Mouse (Mus musculus): ENCODE measurements around the gene Spg20. TPM values are rescaled to one million over a fixed set of nuclear protein-coding genes. Genes with fewer than 3 reads are reported as not detected.

Spg20 gene
- total and polyA plus RNA-seq, 3 experiments = 18.5 to 23.3 TPM; not detected in 1

DNA sequence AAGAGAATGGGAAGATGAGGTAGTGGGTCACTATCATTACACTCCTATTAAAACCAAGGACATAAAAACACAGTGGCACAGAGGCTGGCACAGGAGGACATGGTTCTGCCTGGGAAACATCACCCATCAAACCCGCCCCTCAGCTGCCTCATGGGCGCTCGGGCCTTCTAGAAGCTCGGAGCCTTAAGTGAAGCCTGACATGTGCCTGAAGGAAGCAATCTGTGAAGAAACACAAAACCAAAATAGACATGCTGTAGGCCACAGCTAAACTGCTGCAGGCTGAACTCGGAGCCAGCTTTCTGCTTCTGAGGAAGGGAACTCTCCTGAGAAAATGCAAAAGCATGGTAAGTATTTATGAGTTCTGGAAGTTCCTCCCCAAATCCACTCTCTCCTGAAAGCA is 25.0 kb upstream of the Spg20 start:
- no peak for DNase-seq (ENCODE audit: low read depth, low spot score)
- no peak overlapping the region for H3K27ac ChIP-seq (ENCODE audit: control insufficient read depth, low read depth, low read length)
- no peak overlapping the region; the same call in 1 of the 2 replicates for H3K9ac ChIP-seq (ENCODE audit: control insufficient read depth, low read depth, low read length, poor library complexity, severe bottlenecking)
- no peaks in the 10 kb centered on the region for H3K79me2 ChIP-seq (ENCODE audit: control insufficient read depth, insufficient read depth, low read length, poor library complexity)
- H3K36me3 ChIP-seq (ENCODE audit: control insufficient read depth in 1 of 2, insufficient read depth in 2 of 2, low read length in 2 of 2) = 0 out of 4 replicates have a peak, but pooled peaks cover 0 to 2% of the 10 kb centered on the region in 2 experiments
- H3K9me3 ChIP-seq (replicated peaks; ENCODE audit: insufficient read depth, low read length) = no peaks in the 10 kb centered on the region
- no peak overlapping the region for H3K4me3 ChIP-seq (ENCODE audit: control insufficient read depth in 1 of 2, insufficient read depth in 1 of 2, low read depth in 2 of 2, low read length in 2 of 2)
- peaks cover 6% of the 10 kb centered on the region in 2 experiments; a peak in 2 of 4 replicates for H3K4me1 ChIP-seq (ENCODE audit: control insufficient read depth in 1 of 2, insufficient read depth in 2 of 2, low read length in 2 of 2)
- TF ChIP-seq ZMIZ1 (IDR thresholded peaks at IDR 0.05; ENCODE audit: low read depth, low read length) = no peak
- no peaks in the 10 kb centered on the region; a peak in 2 of 4 replicates for H3K27me3 ChIP-seq (ENCODE audit: control insufficient read depth in 1 of 2, insufficient read depth in 2 of 2, low read length in 2 of 2)

DNA sequence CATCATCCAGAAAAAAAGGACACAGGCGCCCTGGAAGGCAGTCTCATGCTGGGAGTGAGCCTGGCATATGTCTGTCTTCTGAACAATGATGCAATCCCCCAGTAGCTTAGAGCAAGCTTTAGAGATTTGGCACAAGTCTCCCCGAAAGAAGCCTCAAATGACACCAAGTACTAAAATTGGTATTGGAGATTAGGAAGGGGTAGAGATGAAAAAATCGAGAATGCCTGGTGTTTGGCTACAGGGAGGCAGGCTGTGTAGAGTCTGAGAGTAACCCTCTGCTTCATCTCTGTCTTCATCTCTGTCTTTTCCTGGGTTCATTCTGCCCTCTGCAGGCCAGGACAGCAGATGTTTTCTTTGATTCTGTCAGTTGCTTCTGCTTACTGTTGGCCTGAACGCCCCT is 24.5 kb upstream of the Spg20 start:
- TF ChIP-seq ZC3H11A (IDR thresholded peaks at IDR 0.05; ENCODE audit: low read depth, low read length) = 0 out of 2 replicates have a peak, but pooled peaks have one; percentile 7
- TF ChIP-seq CTCF (IDR thresholded peaks at IDR 0.05 in 2 of 3, conservative IDR thresholded peaks at IDR 0.05 in 1 of 3; ENCODE audit: control insufficient read depth in 1 of 3, insufficient read depth in 1 of 3, low read depth in 2 of 3, low read length in 3 of 3, poor library complexity in 1 of 3, severe bottlenecking in 1 of 3) = peak in 2 of 3 experiments; percentile 19 to 53; a peak in 2 of 6 replicates
- TF ChIP-seq SMC3 (IDR thresholded peaks at IDR 0.05; ENCODE audit: low read depth, low read length) = peak; percentile 40
- no peak for TF ChIP-seq ZKSCAN1 (IDR thresholded peaks at IDR 0.05; ENCODE audit: low read depth, low read length)
- no peak for TF ChIP-seq E2F4 (IDR thresholded peaks at IDR 0.05; ENCODE audit: borderline replicate concordance, low read depth, low read length)
- no peak for TF ChIP-seq CHD2 (IDR thresholded peaks at IDR 0.05; ENCODE audit: low read length)
- no peak for TF ChIP-seq ZMIZ1 (IDR thresholded peaks at IDR 0.05; ENCODE audit: low read depth, low read length)
- no peak for TF ChIP-seq ELF1 (IDR thresholded peaks at IDR 0.05; ENCODE audit: low read depth, low read length)
- TF ChIP-seq BHLHE40 (IDR thresholded peaks at IDR 0.05; ENCODE audit: borderline replicate concordance, low read depth, low read length) = no peak
- TF ChIP-seq KAT2A (conservative IDR thresholded peaks at IDR 0.05; ENCODE audit: low read depth, low read length) = 0 out of 2 replicates have a peak, but pooled peaks have one; percentile 13
- peak; percentile 41 for TF ChIP-seq RAD21 (IDR thresholded peaks at IDR 0.05; ENCODE audit: low read depth, low read length)
- no peak for TF ChIP-seq TCF12 (IDR thresholded peaks at IDR 0.05; ENCODE audit: low read depth, low read length)
- 0 out of 2 replicates have a peak, but pooled peaks have one; percentile 14 for TF ChIP-seq MXI1 (IDR thresholded peaks at IDR 0.05; ENCODE audit: low read depth, low read length)
- no peak for TF ChIP-seq JUND (IDR thresholded peaks at IDR 0.05; ENCODE audit: low read depth, low read length)
- no peak for TF ChIP-seq GABPA (IDR thresholded peaks at IDR 0.05; ENCODE audit: low read depth, low read length)
- TF ChIP-seq EP300 (IDR thresholded peaks at IDR 0.05; ENCODE audit: low read depth in 1 of 2, low read length in 2 of 2) = 0 out of 4 replicates have a peak, but pooled peaks of 1 of the 2 experiments have one; percentile 8
- TF ChIP-seq SIN3A (IDR thresholded peaks at IDR 0.05; ENCODE audit: low read length) = no peak
- no peak for TF ChIP-seq GATA1 (IDR thresholded peaks at IDR 0.05; ENCODE audit: low read depth, low read length)
- no peak for TF ChIP-seq MYC (IDR thresholded peaks at IDR 0.05; ENCODE audit: low read depth, low read length)
- no peak for TF ChIP-seq TAL1 (IDR thresholded peaks at IDR 0.05; ENCODE audit: low read length)
- TF ChIP-seq MEF2A (IDR thresholded peaks at IDR 0.05; ENCODE audit: extremely low read depth, insufficient replicate concordance, low read depth, low read length, poor library complexity, severe bottlenecking) = no peak
- no peak for TF ChIP-seq RCOR1 (IDR thresholded peaks at IDR 0.05; ENCODE audit: low read depth, low read length)
- no peak for TF ChIP-seq MAX (IDR thresholded peaks at IDR 0.05; ENCODE audit: low read length)
- Histone ChIP-seq H3K9me3 (replicated peaks; ENCODE audit: insufficient read depth, low read length) (no peaks in the 10 kb centered on the region), H3K4me1 (ENCODE audit: control insufficient read depth in 1 of 2, insufficient read depth in 2 of 2, low read length in 2 of 2) (peaks cover 6% of the 10 kb centered on the region in 2 experiments; a peak in 2 of 4 replicates), H3K36me3 (ENCODE audit: control insufficient read depth in 1 of 2, insufficient read depth in 2 of 2, low read length in 2 of 2) (0 out of 4 replicates have a peak, but pooled peaks cover 0 to 2% of the 10 kb centered on the region in 2 experiments), H3K27ac (ENCODE audit: control insufficient read depth, low read depth, low read length) (0 out of 2 replicates have a peak overlapping the region, but pooled peaks have one; percentile 16), H3K9ac (ENCODE audit: control insufficient read depth, low read depth, low read length, poor library complexity, severe bottlenecking) (peak overlapping the region; percentile 42; the same call in 1 of the 2 replicates), H3K79me2 (ENCODE audit: control insufficient read depth, insufficient read depth, low read length, poor library complexity) (no peaks in the 10 kb centered on the region), H3K27me3 (ENCODE audit: control insufficient read depth in 1 of 2, insufficient read depth in 2 of 2, low read length in 2 of 2) (no peaks in the 10 kb centered on the region; a peak in 2 of 4 replicates), H3K4me3 (ENCODE audit: control insufficient read depth in 1 of 2, insufficient read depth in 1 of 2, low read depth in 2 of 2, low read length in 2 of 2) (no peak overlapping the region)
- DNase-seq (ENCODE audit: low read depth, low spot score) = peak; percentile 28
